ENCODE assay signal across 8 mouse cellular contexts in the genomic region with DNA sequence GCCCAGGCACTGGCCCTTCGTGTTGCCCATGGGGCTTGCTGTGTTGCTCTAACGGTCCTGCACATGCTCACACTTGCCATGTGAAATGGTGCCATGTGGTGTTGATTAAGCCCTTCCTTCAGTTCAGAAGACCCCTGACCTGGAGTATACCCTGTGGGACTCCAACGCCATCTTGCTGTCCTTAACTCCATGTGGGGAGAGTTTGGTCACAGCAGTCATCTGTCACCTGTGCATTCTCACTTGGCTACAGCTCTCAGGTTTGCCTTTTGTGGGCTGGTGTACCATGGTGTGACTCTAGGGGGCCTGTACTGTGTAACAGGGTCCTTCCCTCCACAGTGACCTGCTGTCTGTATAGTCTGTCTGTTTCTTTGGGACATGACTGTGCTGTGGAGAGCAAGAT.
DNase-seq lines count a peak whose midpoint lies in the region; ATAC-seq and TF ChIP-seq lines count a peak whose summit lies in the region.

No protein-coding gene starts in this region.

- no peaks in the 10 kb centered on the region for H3K9me3 ChIP-seq in MEL (replicated peaks; ENCODE audit: insufficient read depth, low read length)
- no peaks in the 10 kb centered on the region for H3K9me3 ChIP-seq in hindbrain, embryonic 11.5 days (ENCODE audit: control insufficient read depth, low read length)
- no peaks in the 10 kb centered on the region for H3K9me3 ChIP-seq in midbrain, embryonic 12.5 days

- H3K27me3 ChIP-seq in MEL (ENCODE audit: control insufficient read depth in 1 of 2, insufficient read depth in 2 of 2, low read length in 2 of 2): no peaks in the 10 kb centered on the region
- no peaks in the 10 kb centered on the region for H3K27me3 ChIP-seq in hindbrain, embryonic 11.5 days (ENCODE audit: control insufficient read depth, insufficient read depth, low read length)
- H3K27me3 ChIP-seq in midbrain, embryonic 12.5 days: no peaks in the 10 kb centered on the region

- no peaks in the 10 kb centered on the region; the same call in none of the 2 replicates for H3K79me2 ChIP-seq in MEL (ENCODE audit: control insufficient read depth, insufficient read depth, low read length, poor library complexity)

- TF ChIP-seq POLR2A in MEL (IDR thresholded peaks at IDR 0.05; ENCODE audit: control insufficient read depth in 1 of 2, insufficient read depth in 1 of 2, low read depth in 1 of 2, low read length in 2 of 2, poor library complexity in 1 of 2): no peak

- no peak overlapping the region for H3K4me2 ChIP-seq in hindbrain, embryonic 11.5 days (replicated peaks; ENCODE audit: low read depth, low read length)
- no peak overlapping the region for H3K4me2 ChIP-seq in midbrain, embryonic 12.5 days (replicated peaks)

- intact Hi-C loops in heart, postnatal 36 days (cut with DNase I): no loop called here
- intact Hi-C loops in left cerebral cortex, postnatal 14 days (cut with DNase I): loop anchor here (5.0 kb wide), 1 partner anchor 39 kb away; no protein-coding TSS in a partner anchor

- peak; percentile 21; the same call in 1 of the 2 replicates for ATAC-seq in hindbrain, embryonic 11.5 days (ENCODE audit: low FRiP score)
- no peak; the same call in 1 of the 2 replicates for ATAC-seq in midbrain, embryonic 12.5 days (ENCODE audit: low FRiP score, low read depth)

- no peak for TF ChIP-seq EP300 in MEL (IDR thresholded peaks at IDR 0.05; ENCODE audit: low read depth in 1 of 2, low read length in 2 of 2)

- H3K4me3 ChIP-seq in MEL (ENCODE audit: control insufficient read depth in 1 of 2, insufficient read depth in 1 of 2, low read depth in 2 of 2, low read length in 2 of 2): no peak overlapping the region
- H3K4me3 ChIP-seq in hindbrain, embryonic 11.5 days (ENCODE audit: low read depth, low read length): no peak overlapping the region
- no peak overlapping the region for H3K4me3 ChIP-seq in midbrain, embryonic 12.5 days

- peak; percentile 92 for DNase-seq in heart, adult 11 months
- DNase-seq in heart, postnatal 36 days: no peak
- no peak for DNase-seq in MEL (ENCODE audit: low read depth, low spot score)
- DNase-seq in hindbrain, embryonic 11.5 days (ENCODE audit: low spot score): peak; percentile 54
- no peak for DNase-seq in gastrocnemius, adult 18-20 months (ENCODE audit: low spot score)
- no peak for DNase-seq in frontal cortex, postnatal 14 days (ENCODE audit: low spot score in 2 of 2)
- no peak for DNase-seq in left cerebral cortex, postnatal 14 days (ENCODE audit: low spot score in 2 of 2)

- WGBS in hindbrain, embryonic 11.5 days: 41% methylated on average over 3 of the region's 3 CpGs
- 49% methylated on average over 3 of the region's 3 CpGs for WGBS in midbrain, embryonic 12.5 days

- peaks cover 30 to 51% of the 10 kb centered on the region in 2 experiments for H3K4me1 ChIP-seq in MEL (ENCODE audit: control insufficient read depth in 1 of 2, insufficient read depth in 2 of 2, low read length in 2 of 2)
- peaks cover 37% of the 10 kb centered on the region for H3K4me1 ChIP-seq in hindbrain, embryonic 11.5 days (replicated peaks; ENCODE audit: control insufficient read depth, insufficient read depth, low read length)
- H3K4me1 ChIP-seq in midbrain, embryonic 12.5 days: peaks cover 51% of the 10 kb centered on the region

- H3K27ac ChIP-seq in MEL (ENCODE audit: control insufficient read depth, low read depth, low read length): peak overlapping the region; percentile 90
- peak overlapping the region; percentile 92 for H3K27ac ChIP-seq in hindbrain, embryonic 11.5 days (ENCODE audit: low read depth, low read length)
- peak overlapping the region; percentile 81 for H3K27ac ChIP-seq in midbrain, embryonic 12.5 days (replicated peaks)

- H3K36me3 ChIP-seq in MEL (ENCODE audit: control insufficient read depth in 1 of 2, insufficient read depth in 2 of 2, low read length in 2 of 2): peaks cover 0 to 40% of the 10 kb centered on the region in 2 experiments; a peak in 2 of 4 replicates
- no peaks in the 10 kb centered on the region for H3K36me3 ChIP-seq in hindbrain, embryonic 11.5 days (ENCODE audit: control insufficient read depth, insufficient read depth, low read length)
- H3K36me3 ChIP-seq in midbrain, embryonic 12.5 days: no peaks in the 10 kb centered on the region

- peak in 2 of 3 experiments; percentile 24 to 33; a peak in 3 of 6 replicates for TF ChIP-seq CTCF in MEL (IDR thresholded peaks at IDR 0.05 in 2 of 3, conservative IDR thresholded peaks at IDR 0.05 in 1 of 3; ENCODE audit: control insufficient read depth in 1 of 3, insufficient read depth in 1 of 3, low read depth in 2 of 3, low read length in 3 of 3, poor library complexity in 1 of 3, severe bottlenecking in 1 of 3)

- no peak for TF ChIP-seq RAD21 in MEL (IDR thresholded peaks at IDR 0.05; ENCODE audit: low read depth, low read length)

- peak overlapping the region; percentile 60 for H3K9ac ChIP-seq in MEL (ENCODE audit: control insufficient read depth, low read depth, low read length, poor library complexity, severe bottlenecking)
- no peak overlapping the region for H3K9ac ChIP-seq in hindbrain, embryonic 11.5 days (ENCODE audit: low read depth, low read length)
- no peak overlapping the region for H3K9ac ChIP-seq in midbrain, embryonic 12.5 days (replicated peaks)

TF ChIP-seq in MEL, 35 proteins besides CTCF, POLR2A, EP300 and RAD21:
- TF ChIP-seq SMC3 (IDR thresholded peaks at IDR 0.05; ENCODE audit: low read depth, low read length) (no peak), ZKSCAN1 (IDR thresholded peaks at IDR 0.05; ENCODE audit: low read depth, low read length) (no peak), SIN3A (IDR thresholded peaks at IDR 0.05; ENCODE audit: low read length) (no peak), KAT2A (conservative IDR thresholded peaks at IDR 0.05; ENCODE audit: low read depth, low read length) (no peak), CHD1 (IDR thresholded peaks at IDR 0.05; ENCODE audit: low read depth, low read length) (no peak), MYB (IDR thresholded peaks at IDR 0.05; ENCODE audit: low read depth, low read length) (no peak), MAFK (IDR thresholded peaks at IDR 0.05; ENCODE audit: borderline replicate concordance, low read depth, low read length) (no peak), NELFE (IDR thresholded peaks at IDR 0.05; ENCODE audit: low read depth, low read length) (no peak), NRF1 (IDR thresholded peaks at IDR 0.05; ENCODE audit: insufficient read depth, low read depth, low read length, poor library complexity, severe bottlenecking) (no peak), POLR2AphosphoS5 (IDR thresholded peaks at IDR 0.05; ENCODE audit: borderline replicate concordance, low read depth, low read length) (no peak), CHD2 (IDR thresholded peaks at IDR 0.05; ENCODE audit: low read length) (no peak), RCOR1 (IDR thresholded peaks at IDR 0.05; ENCODE audit: low read depth, low read length) (no peak), MAX (IDR thresholded peaks at IDR 0.05; ENCODE audit: low read length) (no peak; the same call in 1 of the 2 replicates)

Comparison
In these comparisons a context has a peak if more than half of its experiments do, and no peak if none do; other contexts are left out.
1. DNase-seq: peak in heart, adult 11 months (single experiment) and hindbrain, embryonic 11.5 days (single experiment); none in heart, postnatal 36 days (0 of 2), MEL (single experiment), gastrocnemius, adult 18-20 months (single experiment), frontal cortex, postnatal 14 days (0 of 2) and left cerebral cortex, postnatal 14 days (0 of 2).
2. Peak in every context shown above with its lines, with median percentiles within 50 percentile points of each other: H3K27ac ChIP-seq.